Mouse (Mus musculus) thymus, adult 2 months (tissue): ENCODE data around the gene Gm8994. TPM values are rescaled to one million over a fixed set of nuclear protein-coding genes. Genes with fewer than 3 reads are reported as not detected.

ENCODE experiments used
- DNase-seq: peaks from one replicate; pipeline ENCODE4 v3.0.0; 2021
- H3K27ac ChIP-seq: fragments of 200-500 bp; 2 replicates; pipeline ENCODE4 v1.5.1; 2012; ENCODE audit warnings: low read length, control low read depth; ENCODE audit not compliant: control insufficient read depth, insufficient read depth
- H3K27me3 ChIP-seq: fragments of 200-500 bp; 2 replicates; pipeline ENCODE4 v1.6.1; 2012; ENCODE audit warnings: mild to moderate bottlenecking, low read length, moderate library complexity, mixed read lengths; ENCODE audit not compliant: control insufficient read depth, insufficient read depth
- H3K36me3 ChIP-seq: fragments of 200-500 bp; 2 replicates; pipeline ENCODE4 v1.6.1; 2012; ENCODE audit warnings: mild to moderate bottlenecking, low read length, moderate library complexity; ENCODE audit not compliant: control insufficient read depth, insufficient read depth
- H3K4me1 ChIP-seq: fragments of 200-500 bp; replicated peaks from 2 replicates; pipeline ENCODE4 v1.6.1; 2012; ENCODE audit warnings: low read length; ENCODE audit not compliant: control insufficient read depth, insufficient read depth
- H3K4me3 ChIP-seq: fragments of 200-500 bp; 2 replicates; pipeline ENCODE4 v1.5.1; 2012; ENCODE audit warnings: mild to moderate bottlenecking, low read length, control low read depth, moderate library complexity; ENCODE audit not compliant: control insufficient read depth, insufficient read depth
- CTCF ChIP-seq: fragments of 200-500 bp; IDR thresholded peaks from 2 replicates; pipeline ENCODE4 v1.5.1; 2012; ENCODE audit warnings: mild to moderate bottlenecking, control low read depth, low read length, moderate library complexity, borderline replicate concordance; ENCODE audit not compliant: control insufficient read depth, poor library complexity, insufficient read depth; ENCODE audit errors: extremely low read depth
- POLR2A ChIP-seq: fragments of 200-500 bp; IDR thresholded peaks from 2 replicates; pipeline ENCODE4 v1.6.1; 2012; ENCODE audit warnings: mild to moderate bottlenecking, low read length, control low read depth, moderate library complexity; ENCODE audit not compliant: control insufficient read depth, poor library complexity, insufficient read depth; ENCODE audit errors: extremely low read depth
- WGBS: fragments of 180-500 bp; shearing (Covaris S2); methylation state at CpG from one replicate; pipeline ENCODE4 v1.1.7; 2018; 5-methylcytosine and 5-hydroxymethylcytosine counted together
- polyA plus RNA-seq: library from polyadenylated mRNA; depleted of rRNA; stranded (reverse); fragments of >200 nt; gene quantifications from 2 replicates; pipeline ENCODE4 v1.2.3, GENCODE M21; 2012; rRNA removed

Gm8994 gene
- polyA plus RNA-seq, 1 experiment: 0.08 TPM

DNA sequence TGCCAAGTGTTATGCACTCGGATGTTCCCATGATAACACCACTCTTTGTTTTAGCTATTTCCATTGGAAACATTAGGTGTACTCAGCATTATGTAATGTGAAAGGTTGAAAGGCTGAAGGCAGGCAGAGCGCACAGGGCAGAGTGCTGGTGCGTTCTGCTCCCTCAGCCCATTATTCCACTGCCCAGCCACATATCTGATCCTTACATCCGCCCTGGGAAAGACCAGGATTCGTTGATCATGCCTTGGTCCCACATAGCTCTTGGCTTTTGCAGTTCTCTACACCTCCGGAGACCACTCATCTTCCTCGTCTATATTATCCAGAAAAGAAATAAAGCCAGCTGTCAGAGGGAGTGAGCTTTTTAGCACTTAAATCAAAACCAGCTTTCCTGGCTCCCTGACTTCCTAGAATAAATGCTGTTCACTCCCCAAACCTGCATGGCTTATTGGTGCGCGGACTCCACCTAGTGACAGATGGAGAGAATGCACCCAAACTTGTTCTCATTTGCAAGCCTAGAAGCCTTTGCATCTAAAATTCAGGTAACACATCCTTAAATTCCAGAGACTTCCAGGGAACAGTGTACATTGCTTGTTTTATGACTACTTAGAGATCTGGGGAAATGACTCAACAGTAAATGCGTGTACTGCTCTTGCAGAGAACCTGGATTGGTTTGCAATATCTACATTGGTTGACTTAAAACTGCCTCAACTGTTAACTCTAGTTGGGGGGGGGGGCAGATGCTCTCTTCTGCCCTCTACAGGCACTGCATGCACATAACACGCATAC is 26.3 kb downstream of the Gm8994 start:
- Histone ChIP-seq H3K27ac (no peak overlapping the region), H3K4me3 (no peak overlapping the region), H3K27me3 (no peaks in the 10 kb centered on the region), H3K36me3 (no peaks in the 10 kb centered on the region), H3K4me1 (no peaks in the 10 kb centered on the region)
- 48% methylated on average over 11 of the region's 11 CpGs for WGBS
- TF ChIP-seq CTCF: no peak
- no peak for TF ChIP-seq POLR2A
- DNase-seq: peak; percentile 44

DNA sequence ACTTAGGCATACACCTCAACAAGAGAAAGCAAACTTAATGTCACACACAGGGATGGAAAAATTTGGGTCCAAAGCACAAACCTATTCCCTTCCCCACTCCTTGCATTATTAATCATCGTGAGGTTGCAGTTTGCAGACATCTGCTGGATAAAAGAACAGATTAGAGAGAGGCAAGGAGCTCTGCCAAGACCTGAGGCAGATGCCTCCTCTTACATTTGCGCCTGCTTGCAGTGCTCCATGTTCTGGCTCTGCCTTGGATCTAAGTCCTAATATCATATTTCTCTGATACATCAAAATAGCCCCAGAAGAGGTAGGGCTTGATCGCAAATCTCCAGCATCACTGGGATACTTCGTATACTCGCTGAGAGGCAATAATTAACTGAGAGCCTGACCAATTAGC is 31.1 kb downstream of the Gm8994 start:
- Histone ChIP-seq H3K36me3 (no peaks in the 10 kb centered on the region), H3K27ac (no peak overlapping the region), H3K4me3 (no peak overlapping the region), H3K4me1 (no peaks in the 10 kb centered on the region), H3K27me3 (no peaks in the 10 kb centered on the region)
- 83% methylated on average over 5 of the region's 5 CpGs for WGBS
- no peak for DNase-seq
- TF ChIP-seq CTCF (no peak), POLR2A (no peak)

DNA sequence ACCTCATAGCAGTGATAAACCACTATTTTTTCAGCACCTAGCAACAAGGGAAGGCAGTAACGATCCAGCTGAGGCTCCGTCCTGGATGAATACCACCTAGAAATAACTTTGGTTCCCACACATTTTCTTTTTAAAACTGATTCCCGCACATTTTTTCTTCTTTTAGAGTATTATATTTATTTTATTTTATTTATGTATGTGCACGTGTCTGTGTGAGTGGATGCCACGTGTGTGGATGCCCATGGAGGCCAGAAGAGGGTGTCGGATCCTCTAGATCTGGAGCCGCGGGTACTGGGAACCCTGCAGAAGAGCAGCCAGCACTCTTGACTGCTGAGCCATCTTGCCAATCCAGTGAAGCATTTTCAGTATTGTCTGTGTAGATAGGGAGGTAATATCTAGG is 36.0 kb downstream of the Gm8994 start:
- WGBS: 89% methylated on average over 8 of the region's 8 CpGs
- TF ChIP-seq POLR2A (no peak), CTCF (no peak)
- no peaks in the 10 kb centered on the region for H3K36me3 ChIP-seq
- no peak overlapping the region for H3K4me3 ChIP-seq
- H3K4me1 ChIP-seq: no peaks in the 10 kb centered on the region
- H3K27ac ChIP-seq: no peak overlapping the region
- no peak for DNase-seq
- no peaks in the 10 kb centered on the region for H3K27me3 ChIP-seq

DNA sequence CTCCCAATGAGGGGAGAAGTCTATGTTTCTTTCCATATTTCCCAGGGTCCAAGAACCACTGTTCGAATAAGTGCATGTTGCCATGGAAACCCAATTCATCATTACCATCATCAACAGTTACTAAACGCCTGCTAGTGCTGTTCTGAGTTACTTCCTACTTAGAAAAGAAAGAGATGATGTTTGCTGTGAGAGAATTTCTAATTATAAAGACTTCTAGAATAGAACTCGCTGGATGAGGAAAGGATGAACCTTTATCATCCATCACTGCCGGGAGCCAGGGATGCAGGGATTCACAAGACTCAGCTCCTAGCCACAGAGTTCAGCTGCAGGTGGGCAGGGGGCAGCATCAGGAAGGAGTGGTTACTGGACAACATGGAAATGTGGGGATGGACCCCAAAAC is 36.7 kb downstream of the Gm8994 start:
- DNase-seq: no peak
- no peaks in the 10 kb centered on the region for H3K4me1 ChIP-seq
- no peaks in the 10 kb centered on the region for H3K36me3 ChIP-seq
- no peak overlapping the region for H3K27ac ChIP-seq
- no peaks in the 10 kb centered on the region for H3K27me3 ChIP-seq
- H3K4me3 ChIP-seq: no peak overlapping the region
- TF ChIP-seq POLR2A: no peak
- no peak for TF ChIP-seq CTCF
- 78% methylated on average over 4 of the region's 4 CpGs for WGBS

DNA sequence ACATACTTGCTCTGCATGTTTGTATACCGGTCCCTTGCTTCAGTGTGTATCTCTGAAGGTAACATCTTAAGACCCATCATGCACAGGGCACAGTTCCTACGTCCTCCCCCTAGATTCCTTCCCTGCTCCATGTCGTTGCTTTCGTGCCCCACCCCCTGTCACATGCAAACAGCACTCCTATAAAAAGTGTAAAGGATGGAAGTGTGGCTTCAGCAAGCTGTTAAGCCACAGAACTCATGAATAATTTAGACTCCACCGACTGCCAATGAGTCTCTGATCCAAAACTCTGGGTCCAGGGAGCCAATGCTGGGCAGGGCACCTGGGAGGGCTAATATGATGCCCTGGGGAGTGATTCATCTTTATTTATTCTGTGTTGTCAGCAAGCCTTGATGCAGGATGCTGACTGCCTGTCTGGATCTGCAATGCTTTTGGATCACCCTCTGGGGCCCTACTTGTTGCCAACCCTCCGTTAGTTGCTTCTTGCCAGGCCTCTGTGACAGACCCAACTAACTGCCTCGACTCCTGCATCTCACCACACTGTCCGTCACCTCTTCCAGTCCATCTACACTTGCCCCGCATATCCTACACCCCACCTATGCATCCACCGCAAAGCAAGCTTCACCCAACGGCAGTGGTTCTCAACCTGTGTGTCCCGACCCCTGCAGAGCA is 37.2 kb downstream of the Gm8994 start:
- Histone ChIP-seq H3K27ac (no peak overlapping the region), H3K4me3 (no peak overlapping the region), H3K36me3 (no peaks in the 10 kb centered on the region), H3K4me1 (no peaks in the 10 kb centered on the region), H3K27me3 (no peaks in the 10 kb centered on the region)
- 84% methylated on average over 12 of the region's 12 CpGs for WGBS
- no peak for DNase-seq
- no peak for TF ChIP-seq CTCF
- TF ChIP-seq POLR2A: no peak

DNA sequence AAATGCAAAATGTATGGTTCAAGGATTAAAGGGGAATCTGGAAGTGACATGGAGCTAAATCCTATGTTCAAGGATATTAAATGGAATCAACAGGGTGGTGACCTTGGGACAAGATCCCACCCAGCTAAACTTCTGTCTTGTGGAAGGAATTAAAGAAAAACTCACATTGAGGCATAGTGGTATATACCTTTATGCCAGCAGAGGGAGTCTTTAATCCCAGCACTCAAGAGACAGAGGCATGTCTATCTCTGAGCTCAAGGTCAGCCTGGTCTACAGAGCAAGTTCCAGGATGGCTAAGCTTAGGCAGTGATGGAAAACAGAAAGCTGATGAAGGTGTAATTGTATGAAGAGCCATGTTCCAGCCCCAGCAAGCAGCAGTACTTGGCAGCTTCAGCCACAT is 48.8 kb downstream of the Gm8994 start:
- DNase-seq: no peak
- Histone ChIP-seq H3K4me3 (no peak overlapping the region), H3K27ac (no peak overlapping the region), H3K4me1 (no peaks in the 10 kb centered on the region), H3K36me3 (no peaks in the 10 kb centered on the region), H3K27me3 (no peaks in the 10 kb centered on the region)
- TF ChIP-seq CTCF (no peak), POLR2A (no peak)

Other genes with a start within 250 kb of the Gm8994 start
- under 0.01 TPM in 2 replicates for gene Grin2b, start 154.0 kb upstream of the Gm8994 start, polyA plus RNA-seq
- 0.12 and 0.14 TPM in 2 replicates for gene E330021D16Rik, start 88.0 kb downstream of the Gm8994 start, polyA plus RNA-seq
- gene Atf7ip, start 178.6 kb downstream of the Gm8994 start, polyA plus RNA-seq: 65.1 and 79.5 TPM in 2 replicates